20 mouse cellular contexts compared by ENCODE assay signal in genomic region chr11:72349652-72350051, GRCm38 (mm10). TPM values are rescaled to one million over a fixed set of nuclear protein-coding genes. Genes with fewer than 3 reads are reported as not detected.
"Had no signal": no experiment of that assay in that cellular context is flagged by ENCODE, and none has a peak within 500 bp of the region (broad histone marks: within the 10 kb centered on the region; RNA-seq: fewer than 3 reads in every experiment).

No protein-coding gene starts in this region.

- H3K4me3 ChIP-seq: left cerebral cortex, adult 2 months; limb, embryonic 10.5 days; liver, embryonic 15.5 days; megakaryocyte, embryonic 14.5 days; midbrain, embryonic 15.5 days had no signal

- H3K9me3 ChIP-seq: limb, embryonic 10.5 days; liver, embryonic 15.5 days; megakaryocyte, embryonic 14.5 days; midbrain, embryonic 15.5 days had no signal

- H3K36me3 ChIP-seq: limb, embryonic 10.5 days; liver, embryonic 15.5 days; midbrain, embryonic 15.5 days had no signal

- H3K4me1 ChIP-seq: liver, embryonic 15.5 days; megakaryocyte, embryonic 14.5 days; midbrain, embryonic 15.5 days had no signal

- DNase-seq: lung, adult 2 months; right cerebral cortex, postnatal 14 days; thymus, postnatal 4 days had no signal

- ATAC-seq: midbrain, embryonic 15.5 days had no signal

- H3K4me2 ChIP-seq: hindbrain, embryonic 14.5 days; liver, embryonic 11.5 days; liver, embryonic 15.5 days; midbrain, embryonic 11.5 days; midbrain, embryonic 15.5 days had no signal

- H3K9ac ChIP-seq: hindbrain, embryonic 14.5 days; liver, embryonic 15.5 days; midbrain, embryonic 15.5 days had no signal

- H3K27me3 ChIP-seq: midbrain, embryonic 15.5 days had no signal

- H3K27ac ChIP-seq: hindbrain, embryonic 14.5 days; limb, embryonic 10.5 days; liver, embryonic 15.5 days; macrophage; midbrain, embryonic 15.5 days had no signal

RNA-seq across cellular contexts. Expression of gene Tekt1, which starts 12.6 kb away (rescaled TPM):
- total RNA-seq: monocyte, adult 5-6 weeks had no signal
- polyA plus RNA-seq: liver, embryonic 15.5 days; macrophage; spleen, adult 2 months had no signal

RNA-seq across cellular contexts. Expression of gene Fbxo39, which starts 35.4 kb away (rescaled TPM):
- total RNA-seq: layer of hippocampus, adult 8-10 months; layer of hippocampus, postnatal 14 days; left cerebral cortex, adult 2 months; left cerebral cortex, postnatal 14 days had no signal
- polyA plus RNA-seq: hindbrain, embryonic 14.5 days; limb, embryonic 10.5 days; limb, embryonic 14.5 days; liver, embryonic 11.5 days; liver, embryonic 15.5 days; macrophage; midbrain, embryonic 11.5 days; midbrain, embryonic 15.5 days; neural tube, embryonic 14.5 days; stomach, embryonic 16.5 days had no signal
